Mouse (Mus musculus): ENCODE measurements around the gene Cyp2j12.
A peak's percentile ranks its signal among the peaks of the same experiment; 100 is the strongest.
"Not testable (repeated sequence)": the region's sequence is repeated elsewhere in the genome, so short reads cannot be mapped to it uniquely, and the experiment has no call there.

Cyp2j12 gene

GRCm38 (mm10) chr4:96140732-96141467 lies at the start of gene Cyp2j12:
Gene Cyp2j12 (minus strand): TSS chr4:96141152.
- no peak for DNase-seq (ENCODE audit: extremely low read depth, insufficient read length, low spot score)

DNA sequence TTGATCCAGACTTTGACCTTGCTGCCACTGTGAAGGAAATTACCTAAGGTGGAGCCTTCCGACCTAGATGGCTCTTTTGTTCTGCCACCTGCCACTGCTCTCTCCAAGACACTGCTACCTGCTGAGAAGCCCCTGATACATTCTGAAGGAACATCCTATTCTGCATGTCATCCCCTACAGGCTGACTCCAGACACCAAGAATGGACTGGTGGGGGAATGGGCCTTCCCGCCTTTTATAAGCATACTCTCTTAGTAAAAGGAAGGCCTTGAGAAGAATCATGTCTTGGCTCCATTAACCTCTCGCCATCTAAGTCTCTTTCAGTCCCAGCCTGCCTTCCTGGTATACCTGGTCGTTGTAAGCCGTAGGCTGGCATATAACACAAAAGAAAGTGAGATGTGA lies 48.4 kb upstream of the Cyp2j12 start:
- not testable (repeated sequence) for DNase-seq (ENCODE audit: extremely low read depth, insufficient read length, low spot score)

DNA sequence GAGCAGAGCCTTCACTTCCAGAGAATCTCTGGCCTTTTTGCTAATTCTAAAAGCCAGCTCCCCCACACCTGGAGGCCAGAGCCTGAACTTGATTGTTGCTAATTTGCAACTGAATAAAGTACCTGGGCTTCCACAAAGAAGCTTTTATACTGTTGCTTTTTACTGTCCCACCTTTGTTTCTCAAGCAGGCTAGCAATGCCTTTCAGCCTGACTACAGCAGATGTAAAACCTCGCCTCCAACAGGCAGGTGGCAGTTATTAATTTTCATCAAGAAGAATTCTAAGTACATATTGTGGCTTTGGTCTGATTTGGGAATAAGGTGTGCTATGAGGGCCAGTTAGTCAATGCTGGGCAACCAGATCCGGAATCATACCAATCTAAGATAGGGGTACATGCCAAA lies 47.7 kb upstream of the Cyp2j12 start:
- not testable (repeated sequence) for DNase-seq (ENCODE audit: extremely low read depth, insufficient read length, low spot score)

- DNase-seq (ENCODE audit: extremely low read depth, insufficient read length, low spot score) = not testable (repeated sequence)
These were observed 47.2 kb upstream of the Cyp2j12 start for GRCm38 (mm10) chr4:96188146-96188545.

- DNase-seq (ENCODE audit: extremely low read depth, insufficient read length, low spot score) = not testable (repeated sequence)
These were observed 43.8 kb upstream of the Cyp2j12 start for GRCm38 (mm10) chr4:96184716-96185115.

- no peak for DNase-seq (ENCODE audit: extremely low read depth, insufficient read length, low spot score)
These were observed 21.9 kb upstream of the Cyp2j12 start for GRCm38 (mm10) chr4:96162839-96163238.

- no peak for DNase-seq (ENCODE audit: extremely low read depth, insufficient read length, low spot score)
These were observed 20.6 kb upstream of the Cyp2j12 start for GRCm38 (mm10) chr4:96161575-96161974.

GRCm38 (mm10) chr4:96139226-96139625 lies 1.7 kb downstream of the Cyp2j12 start:
- DNase-seq (ENCODE audit: extremely low read depth, insufficient read length, low spot score) = no peak

GRCm38 (mm10) chr4:96134246-96134645 lies 6.7 kb downstream of the Cyp2j12 start:
- DNase-seq (ENCODE audit: extremely low read depth, insufficient read length, low spot score) = no peak

DNA sequence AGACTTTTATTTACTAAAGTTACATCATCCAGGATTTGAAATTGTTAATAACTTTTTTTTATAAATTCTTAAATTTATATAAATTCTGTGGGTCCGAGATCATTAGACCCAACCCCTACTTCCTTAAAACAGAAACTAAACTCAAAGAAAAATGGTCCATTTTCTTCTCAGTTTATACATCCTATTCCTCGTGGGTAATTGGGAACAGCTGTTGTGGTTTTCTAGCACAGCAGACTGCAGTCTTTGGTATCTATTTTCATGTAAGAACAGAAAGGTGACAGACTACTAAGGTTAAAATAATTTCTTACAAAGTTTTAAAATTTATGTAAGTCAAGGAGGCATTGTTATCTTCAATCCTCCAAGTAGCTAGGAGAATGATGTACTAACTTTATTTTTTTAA lies 44.1 kb downstream of the Cyp2j12 start:
- no peak for DNase-seq (ENCODE audit: extremely low read depth, insufficient read length, low spot score)

DNA sequence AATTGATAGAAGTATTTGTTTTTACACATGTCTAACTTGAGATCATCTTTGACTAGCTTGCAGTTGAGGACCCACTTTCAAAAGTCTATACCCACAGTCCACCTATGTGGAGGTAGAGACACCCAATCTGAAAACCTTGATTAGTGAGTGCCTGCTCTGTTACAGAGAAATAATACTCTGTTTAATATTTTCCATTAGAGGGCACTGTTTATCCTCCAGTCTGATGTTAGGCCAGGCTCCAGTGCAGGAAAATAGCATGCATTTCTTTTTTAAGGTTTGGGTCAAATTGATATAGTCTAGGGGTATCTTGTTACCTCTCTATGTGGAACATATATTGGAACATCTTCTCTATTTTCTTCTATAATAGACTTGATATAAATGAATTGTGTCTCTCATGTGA lies 49.1 kb downstream of the Cyp2j12 start:
- DNase-seq (ENCODE audit: extremely low read depth, insufficient read length, low spot score) = no peak

DNA sequence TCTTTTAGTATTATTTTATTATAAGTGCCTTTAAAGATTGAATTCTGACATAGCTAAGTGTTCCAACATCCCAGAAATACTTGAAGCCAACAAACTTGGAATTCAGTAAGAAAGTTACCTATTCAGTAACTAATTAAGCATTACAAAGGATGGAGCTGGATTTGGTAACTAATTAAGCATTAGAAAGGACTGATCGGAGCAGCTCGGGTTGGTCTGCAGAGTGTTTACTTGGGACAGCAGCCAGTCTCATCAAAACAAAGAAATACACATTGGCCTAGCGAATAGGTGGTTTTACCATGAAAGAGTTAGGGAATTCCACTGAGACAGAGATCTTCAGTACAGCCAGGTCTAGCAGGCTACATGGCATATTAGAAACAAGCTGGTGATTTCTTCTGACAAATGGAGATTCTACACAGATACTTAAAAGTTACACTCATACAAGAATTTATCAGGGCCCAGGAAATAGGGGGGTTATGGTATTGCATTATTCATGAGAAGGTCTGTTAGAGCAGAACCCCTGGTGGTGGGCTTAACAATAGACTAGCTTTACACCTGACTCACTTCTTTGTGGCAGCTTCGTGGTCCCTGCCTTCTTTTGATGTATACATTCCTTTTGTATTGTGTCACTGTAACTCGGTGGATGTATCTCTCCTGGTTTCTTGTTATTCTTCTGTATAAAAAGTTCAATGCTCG lies 51.5 kb downstream of the Cyp2j12 start:
- not testable (repeated sequence) for DNase-seq (ENCODE audit: extremely low read depth, insufficient read length, low spot score)

GRCm38 (mm10) chr4:96078308-96078707 lies 62.6 kb downstream of the Cyp2j12 start:
- no peak for DNase-seq (ENCODE audit: extremely low read depth, insufficient read length, low spot score)

DNA sequence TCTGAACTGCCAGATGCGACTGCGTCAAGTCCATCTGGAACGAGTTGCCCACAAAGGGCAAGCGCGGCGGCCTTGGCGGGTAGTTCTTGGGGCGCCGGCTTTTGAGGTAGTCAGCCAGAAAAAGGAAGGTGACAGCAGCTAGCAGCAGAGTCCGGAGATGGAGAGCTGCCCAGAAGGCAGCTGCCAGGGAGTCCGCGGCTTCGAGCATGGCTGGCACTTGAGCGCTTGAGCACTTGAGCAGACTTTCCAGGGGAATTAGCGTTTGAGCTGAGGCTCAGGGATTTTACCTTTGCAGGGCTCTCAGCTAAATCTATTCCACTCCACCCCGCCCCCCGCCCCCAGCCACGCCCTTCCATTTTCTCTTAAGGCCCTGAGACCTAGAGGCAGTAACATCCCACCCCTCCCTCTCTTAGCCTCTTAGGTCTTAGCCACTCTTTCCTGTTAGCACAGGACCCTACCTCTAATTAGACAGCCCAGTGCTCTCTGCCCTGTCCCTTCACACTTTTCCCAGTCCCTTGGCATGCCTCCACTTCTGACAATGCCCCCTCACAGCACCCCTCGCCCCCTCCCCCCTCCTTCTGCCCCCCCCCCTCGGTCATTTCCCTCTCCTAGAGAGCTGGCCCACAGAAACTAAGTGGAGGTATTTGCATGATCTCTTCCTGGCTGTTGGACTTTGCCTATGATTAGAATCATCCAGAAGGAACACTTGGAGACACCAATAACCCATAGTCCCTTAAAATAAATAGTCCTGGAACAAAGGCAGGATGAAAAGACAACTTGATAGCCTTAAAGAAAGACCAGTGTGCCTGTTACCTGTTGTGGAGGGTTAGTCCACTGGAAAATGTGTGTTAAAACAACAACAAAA lies 63.5 kb downstream of the Cyp2j12 start, which contains the start of gene Cyp2j13:
TSS of gene Cyp2j13 (minus strand) at position 286 of the 865 bp plus-strand sequence.
- peak; percentile 2 for DNase-seq (ENCODE audit: extremely low read depth, insufficient read length, low spot score)

GRCm38 (mm10) chr4:96062045-96062444 lies 78.9 kb downstream of the Cyp2j12 start:
- no peak for DNase-seq (ENCODE audit: extremely low read depth, insufficient read length, low spot score)

GRCm38 (mm10) chr4:96060106-96060505 lies 80.8 kb downstream of the Cyp2j12 start:
- DNase-seq (ENCODE audit: extremely low read depth, insufficient read length, low spot score) = no peak

All from 3134 (cell line).